Mouse (Mus musculus) liver, adult (tissue): ENCODE data around the gene Abcc2.

Experiments
- GATA4 ChIP-seq: IDR thresholded peaks from 2 replicates; pipeline ENCODE4 v1.6.1; 2014; ENCODE audit warnings: mild to moderate bottlenecking, low read length; ENCODE audit not compliant: insufficient replicate concordance

Gene Abcc2

GRCm38 (mm10) chr19:43870418-43870817 is 88.4 kb downstream of the Abcc2 start:
- TF ChIP-seq GATA4, result no peak

GRCm38 (mm10) chr19:43874351-43874750 is 92.4 kb downstream of the Abcc2 start:
- TF ChIP-seq GATA4, result no peak

- no peak for TF ChIP-seq GATA4
Measured at GRCm38 (mm10) chr19:43875996-43876395, 94.0 kb downstream of the Abcc2 start.

GRCm38 (mm10) chr19:43877364-43877763 is 95.4 kb downstream of the Abcc2 start:
- TF ChIP-seq GATA4, result no peak

GRCm38 (mm10) chr19:43878111-43879092 is 96.4 kb downstream of the Abcc2 start:
- no peak for TF ChIP-seq GATA4

- no peak for TF ChIP-seq GATA4
Measured at GRCm38 (mm10) chr19:43879401-43880212, 97.6 kb downstream of the Abcc2 start.

GRCm38 (mm10) chr19:43880420-43880819 is 98.4 kb downstream of the Abcc2 start:
- no peak for TF ChIP-seq GATA4

- TF ChIP-seq GATA4, result no peak
Measured at GRCm38 (mm10) chr19:43881615-43882014, 99.6 kb downstream of the Abcc2 start.

- no peak for TF ChIP-seq GATA4
Measured at GRCm38 (mm10) chr19:43882895-43883573, 101.0 kb downstream of the Abcc2 start.

- 0 out of 2 replicates have a peak, but pooled peaks have one; percentile 6 for TF ChIP-seq GATA4
Measured at GRCm38 (mm10) chr19:43884668-43885498, 102.9 kb downstream of the Abcc2 start.

- TF ChIP-seq GATA4, result no peak
Measured at GRCm38 (mm10) chr19:43886371-43887099, 104.5 kb downstream of the Abcc2 start.

GRCm38 (mm10) chr19:43887242-43887641 is 105.2 kb downstream of the Abcc2 start:
- no peak for TF ChIP-seq GATA4

- TF ChIP-seq GATA4, result peak; percentile 28; the same call in 1 of the 2 replicates
Measured at GRCm38 (mm10) chr19:43887725-43888124, 105.7 kb downstream of the Abcc2 start.
